Mouse (Mus musculus): ENCODE results near the gene Lgalsl.

Lgalsl gene

DNA sequence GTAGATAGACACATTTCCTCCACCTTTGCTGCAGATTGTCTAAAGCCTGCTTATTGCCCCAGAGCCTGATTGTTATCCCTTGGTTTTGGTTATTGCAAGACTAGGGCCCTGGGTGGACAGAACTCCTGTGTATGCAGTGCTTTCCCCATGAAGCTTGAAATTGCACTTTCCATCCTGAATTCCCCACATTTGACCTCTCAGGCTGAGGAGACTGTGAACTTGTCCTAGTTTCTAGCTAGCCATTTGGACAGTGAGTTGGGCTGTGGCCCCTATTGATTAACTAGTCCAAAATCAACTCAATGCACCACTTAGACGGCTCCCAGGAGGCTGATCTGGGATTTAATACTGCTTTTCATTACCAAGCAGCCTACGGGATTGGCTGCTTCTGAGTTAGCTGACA lies 6.9 kb downstream of the Lgalsl start:
- in situ Hi-C loops (cut with MseI, MboI): no loop called here

- in situ Hi-C loops (cut with MseI, MboI): no loop called here
These were observed 7.6 kb downstream of the Lgalsl start for GRCm38 (mm10) chr11:20823301-20823700.

DNA sequence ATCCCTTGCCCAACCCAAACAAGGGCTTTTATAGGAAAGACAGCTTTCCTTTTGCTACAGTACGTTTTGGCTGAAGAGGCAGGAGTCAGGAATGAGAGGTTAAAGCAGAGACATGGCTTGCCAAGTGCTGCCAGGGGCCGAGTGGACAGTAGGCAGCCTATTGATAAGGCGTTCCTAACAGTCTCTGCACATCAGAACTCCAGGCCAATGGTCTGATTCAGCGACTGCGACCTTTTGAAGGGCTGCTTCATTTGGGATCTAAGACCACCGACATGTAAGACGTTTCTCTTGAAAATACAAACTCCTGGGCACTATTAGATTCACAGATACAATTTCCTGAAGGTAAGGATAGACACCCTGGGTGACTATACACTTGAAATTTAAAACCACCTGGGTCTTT lies 9.5 kb downstream of the Lgalsl start:
- in situ Hi-C loops (cut with MseI, MboI): no loop called here

DNA sequence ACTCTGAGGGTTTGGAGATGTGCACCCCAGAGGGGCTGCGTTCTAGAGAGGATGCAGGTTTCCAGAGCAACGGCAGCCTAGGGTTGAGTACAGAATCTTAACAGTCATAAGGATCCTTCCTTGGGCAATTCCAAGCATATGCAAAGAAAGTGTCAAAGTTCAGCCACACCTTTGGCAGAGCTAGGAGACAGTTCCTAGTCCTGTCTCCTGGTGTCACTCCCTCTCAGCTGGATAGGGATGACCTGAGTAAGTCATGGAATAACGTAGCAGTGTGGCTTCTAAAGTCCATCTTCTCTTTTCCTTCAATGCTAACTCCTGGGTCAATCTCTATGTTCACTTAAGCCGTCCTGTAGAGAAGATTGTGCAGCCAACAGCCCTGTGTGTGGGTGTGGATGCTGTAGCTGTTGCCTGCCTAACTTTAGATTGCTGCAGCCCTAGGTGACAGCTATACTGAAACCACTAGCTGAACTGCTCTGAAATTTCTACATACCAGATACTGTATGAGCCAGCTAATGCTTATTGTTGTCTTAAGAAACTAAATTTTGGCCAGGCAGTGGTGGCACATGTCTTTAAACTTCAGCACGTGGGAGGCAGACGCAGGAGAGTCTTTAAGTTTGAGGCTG lies 16.8 kb downstream of the Lgalsl start:
- in situ Hi-C loops (cut with MseI, MboI): no loop called here

- in situ Hi-C loops (cut with MseI, MboI): no loop called here
These were observed 18.5 kb downstream of the Lgalsl start for GRCm38 (mm10) chr11:20812153-20812887.

- in situ Hi-C loops (cut with MseI, MboI): no loop called here
These were observed 24.2 kb downstream of the Lgalsl start for GRCm38 (mm10) chr11:20806659-20807058.

DNA sequence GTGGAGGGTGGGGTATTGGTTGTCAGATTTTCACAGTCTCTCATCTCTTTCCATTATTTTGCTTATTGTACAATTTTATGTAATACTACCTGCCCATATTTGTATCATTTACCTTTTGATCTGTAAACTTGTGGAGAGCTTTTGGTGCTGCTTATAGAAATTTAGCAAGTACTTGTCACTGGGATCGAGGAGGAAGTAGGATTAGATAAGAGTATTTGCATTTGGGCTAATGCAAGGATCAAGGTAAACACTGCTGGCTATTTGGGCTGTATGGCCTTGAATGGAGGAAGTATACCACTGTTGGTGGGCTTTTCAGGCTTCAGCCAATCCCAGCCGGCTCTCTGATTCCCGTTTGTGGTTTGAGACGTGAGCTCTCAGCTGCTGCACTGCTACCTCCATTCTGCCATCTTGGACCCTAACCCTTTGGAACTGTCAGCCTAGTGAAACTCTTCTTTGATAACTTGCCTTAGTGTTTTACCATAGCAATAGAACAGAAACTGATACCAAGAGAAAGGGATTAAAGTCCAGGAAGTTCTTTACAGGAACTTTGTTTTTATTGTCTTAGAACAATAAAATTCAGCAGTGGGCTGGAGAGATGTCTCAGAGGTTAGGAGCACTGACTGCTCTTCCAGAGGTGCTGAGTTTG lies 25.1 kb downstream of the Lgalsl start:
- in situ Hi-C loops (cut with MseI, MboI): no loop called here

GRCm38 (mm10) chr11:20804416-20804815 lies 26.4 kb downstream of the Lgalsl start:
- in situ Hi-C loops (cut with MseI, MboI): no loop called here

- in situ Hi-C loops (cut with MseI, MboI): no loop called here
These were observed 30.4 kb downstream of the Lgalsl start for GRCm38 (mm10) chr11:20800277-20801092.

- in situ Hi-C loops (cut with MseI, MboI): no loop called here
These were observed 33.0 kb downstream of the Lgalsl start for GRCm38 (mm10) chr11:20797841-20798240.

GRCm38 (mm10) chr11:20795466-20795865 lies 35.4 kb downstream of the Lgalsl start:
- in situ Hi-C loops (cut with MseI, MboI): no loop called here

DNA sequence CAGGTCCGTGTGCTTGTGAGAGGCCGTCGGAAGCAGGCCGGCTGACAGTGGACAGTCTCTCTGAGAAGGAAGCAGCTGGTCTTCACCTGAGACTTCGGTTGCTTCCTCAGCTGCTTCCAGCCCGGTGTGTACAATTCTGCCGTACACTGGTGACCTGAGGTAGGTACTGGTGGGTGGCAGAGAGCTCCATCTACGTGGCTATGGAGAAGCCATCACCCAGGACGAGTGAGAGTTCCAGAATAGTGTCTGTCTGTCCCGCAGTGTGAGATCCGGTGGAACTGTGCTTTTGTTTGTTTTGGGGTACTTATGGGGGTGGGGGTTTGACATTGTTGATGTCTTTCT lies 36.0 kb downstream of the Lgalsl start:
- in situ Hi-C loops (cut with MseI, MboI): loop anchor here (5.0 kb wide), 1 partner anchor 117 kb away; no protein-coding TSS in a partner anchor

DNA sequence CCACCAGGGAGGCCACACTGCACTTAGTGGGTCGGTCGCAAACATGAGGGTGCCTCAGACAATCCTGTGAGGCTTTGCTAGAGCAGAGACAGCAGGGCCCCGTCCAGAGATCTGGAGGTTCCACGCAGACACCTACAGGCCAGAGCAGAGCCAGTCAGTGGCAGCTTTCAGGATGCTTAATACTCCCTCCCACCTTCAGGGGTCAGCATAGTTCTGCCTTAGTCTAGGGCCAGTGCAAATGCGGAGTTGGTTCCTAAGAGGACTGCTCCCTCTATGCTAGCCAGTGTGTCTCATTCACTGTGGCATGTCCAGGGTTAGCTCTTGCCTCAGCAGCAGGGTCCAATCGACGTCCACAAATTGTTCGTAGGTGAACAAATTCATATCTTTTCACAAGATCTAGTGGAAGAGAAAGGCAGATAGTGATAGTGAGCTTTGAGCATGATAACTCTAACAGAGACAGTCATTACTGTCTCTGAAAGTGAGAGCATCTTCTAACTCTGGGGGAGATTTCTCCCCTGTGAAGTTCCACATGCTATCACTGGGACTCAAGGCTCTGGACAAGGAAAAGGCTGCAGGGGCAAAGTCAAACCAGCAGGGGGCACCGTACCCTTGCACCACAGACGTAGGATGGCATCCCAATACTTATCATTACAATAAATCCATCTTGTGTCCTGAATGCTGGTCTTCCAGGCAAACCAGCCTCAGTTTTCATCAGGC lies 36.5 kb downstream of the Lgalsl start:
- in situ Hi-C loops (cut with MseI, MboI): loop anchor here (5.0 kb wide), 1 partner anchor 118 kb away; no protein-coding TSS in a partner anchor

DNA sequence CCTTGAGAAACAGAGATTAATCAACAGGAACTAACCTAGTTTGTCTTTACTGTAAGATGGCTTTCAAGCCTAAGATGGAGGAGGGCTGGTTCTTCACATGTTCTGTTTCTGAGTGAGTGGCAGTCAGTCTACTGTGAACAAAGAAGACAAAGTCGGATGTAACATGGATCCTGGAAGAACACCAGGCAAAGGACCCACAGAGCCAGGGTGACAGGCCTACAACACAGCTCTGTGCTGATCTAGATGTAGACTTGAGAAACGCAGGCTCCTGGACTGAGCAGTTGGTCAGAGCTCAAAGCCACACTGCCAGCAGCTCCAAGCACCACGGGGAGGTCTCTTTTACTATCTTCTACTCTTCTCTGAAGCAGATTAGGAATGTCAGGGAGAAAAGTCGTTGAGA lies 37.2 kb downstream of the Lgalsl start:
- in situ Hi-C loops (cut with MseI, MboI): loop anchor here (5.0 kb wide), 1 partner anchor 119 kb away; no protein-coding TSS in a partner anchor

DNA sequence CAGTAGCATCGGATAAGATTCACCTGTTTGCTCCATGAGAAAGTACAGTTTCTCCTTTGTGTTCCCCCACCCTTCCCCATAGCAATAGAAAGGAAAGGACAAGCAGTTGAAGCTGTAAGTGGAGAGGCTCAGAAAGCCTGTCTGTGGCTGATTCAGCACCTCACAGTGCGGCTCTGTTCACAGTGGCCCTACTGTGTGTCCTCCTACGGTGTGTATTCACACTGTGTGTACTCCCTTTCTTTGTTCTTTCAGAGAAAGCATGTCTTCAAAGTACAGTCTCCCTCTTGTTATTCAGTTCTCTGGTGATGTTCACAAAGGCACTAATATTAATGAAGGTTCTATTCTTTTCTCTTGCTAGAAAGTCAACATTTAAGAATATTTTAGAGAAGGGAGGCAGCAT lies 38.2 kb downstream of the Lgalsl start:
- in situ Hi-C loops (cut with MseI, MboI): loop anchor here (5.0 kb wide), 1 partner anchor 120 kb away; no protein-coding TSS in a partner anchor

- in situ Hi-C loops (cut with MseI, MboI): loop anchor here (5.0 kb wide), 1 partner anchor 121 kb away; no protein-coding TSS in a partner anchor
These were observed 39.5 kb downstream of the Lgalsl start for GRCm38 (mm10) chr11:20791334-20791733.

DNA sequence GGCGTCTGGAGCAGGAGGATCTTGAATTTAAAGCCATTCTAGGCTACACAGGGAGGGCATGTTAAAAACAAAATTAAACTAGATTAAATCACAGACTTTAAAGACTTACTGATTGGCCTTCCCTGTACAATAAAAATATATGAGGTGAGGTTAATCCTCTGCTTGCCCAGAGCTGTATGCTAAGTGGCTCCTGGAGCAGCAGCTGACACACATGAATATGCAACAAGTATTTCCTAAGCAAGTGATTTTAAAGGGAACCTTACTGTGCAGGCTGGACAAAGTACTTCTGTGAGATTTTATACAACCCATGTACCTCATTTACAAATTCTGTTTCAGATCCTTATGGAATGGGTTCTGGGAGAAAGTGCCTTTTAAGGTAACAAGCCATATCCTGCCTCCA lies 41.8 kb downstream of the Lgalsl start:
- in situ Hi-C loops (cut with MseI, MboI): no loop called here

DNA sequence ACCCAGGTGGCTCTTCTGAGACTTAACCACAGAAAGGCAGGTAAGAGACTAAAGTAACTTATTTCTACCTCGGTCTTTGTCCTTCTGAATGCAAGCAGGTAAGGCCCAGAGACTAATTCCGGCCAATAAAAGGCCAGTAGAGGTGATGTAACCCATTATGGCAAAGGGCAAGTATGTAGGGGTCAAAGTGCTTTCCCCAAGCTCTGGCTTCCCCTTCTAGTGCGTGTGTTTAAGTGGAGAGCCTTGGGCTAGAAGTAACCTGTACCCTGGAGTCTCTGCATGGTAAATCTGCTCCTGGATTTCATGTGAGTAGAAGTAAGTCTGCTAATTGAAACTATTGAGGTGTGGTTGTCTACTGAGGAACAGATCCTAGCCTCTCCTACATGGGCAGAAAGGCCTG lies 42.8 kb downstream of the Lgalsl start:
- in situ Hi-C loops (cut with MseI, MboI): no loop called here

- in situ Hi-C loops (cut with MseI, MboI): no loop called here
These were observed 44.7 kb downstream of the Lgalsl start for GRCm38 (mm10) chr11:20786191-20786590.

- in situ Hi-C loops (cut with MseI, MboI): no loop called here
These were observed 45.7 kb downstream of the Lgalsl start for GRCm38 (mm10) chr11:20785186-20785585.

- in situ Hi-C loops (cut with MseI, MboI): no loop called here
These were observed 46.1 kb downstream of the Lgalsl start for GRCm38 (mm10) chr11:20784776-20785175.

All from mouse trophoblast stem cell (cell line).